Mouse (Mus musculus) erythroblast, adult 5-6 weeks (primary cell): ENCODE measurements at regions not wholly inside any gene's neighbourhood (a gene's known extent, or its start where the extent isn't known, plus 50 kb on each side); places are given as distances from the start of the nearest gene placed in this dataset.
A peak's percentile ranks its signal among the peaks of the same experiment; 100 is the strongest.

ENCODE experiments used
- ATAC-seq: replicated peaks from 2 replicates; pipeline ENCODE4 v1.8.0; 2016; ENCODE audit warnings: moderate number of reproducible peaks, mild to moderate bottlenecking, moderate TSS enrichment, inconsistent platforms; ENCODE audit not compliant: poor library complexity, low FRiP score, severe bottlenecking

- no peak for ATAC-seq
Observed at GRCm38 (mm10) chr3:148381057-148381456, 609.3 kb downstream of the Adgrl2 start.

- no peak for ATAC-seq
Observed at GRCm38 (mm10) chr3:148363331-148363730, 627.0 kb downstream of the Adgrl2 start.

DNA sequence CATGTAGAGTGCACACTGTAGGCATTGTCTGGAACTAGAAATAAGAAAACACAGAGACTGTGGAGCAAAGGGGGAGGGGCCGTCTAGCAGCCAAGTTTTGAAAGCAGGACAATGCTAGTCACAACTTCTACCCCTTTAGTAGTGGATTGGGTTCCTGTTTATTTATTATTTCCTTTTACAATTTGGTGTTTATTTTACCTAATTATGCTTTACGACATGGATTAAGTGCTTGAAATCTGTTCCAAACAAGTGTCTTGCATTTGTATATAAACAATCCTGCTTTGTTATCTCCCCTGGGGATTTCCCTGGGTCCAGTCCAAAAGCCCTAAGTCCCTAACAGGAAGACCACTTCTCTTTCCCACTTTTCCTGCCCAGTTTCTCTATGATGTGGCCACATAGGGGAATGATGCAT, 627.9 kb downstream of the Adgrl2 start:
- no peak for ATAC-seq

- no peak for ATAC-seq
Observed at GRCm38 (mm10) chr3:148343633-148344361, 646.6 kb downstream of the Adgrl2 start.

GRCm38 (mm10) chr3:148343256-148343632, 647.1 kb downstream of the Adgrl2 start:
- ATAC-seq = no peak

DNA sequence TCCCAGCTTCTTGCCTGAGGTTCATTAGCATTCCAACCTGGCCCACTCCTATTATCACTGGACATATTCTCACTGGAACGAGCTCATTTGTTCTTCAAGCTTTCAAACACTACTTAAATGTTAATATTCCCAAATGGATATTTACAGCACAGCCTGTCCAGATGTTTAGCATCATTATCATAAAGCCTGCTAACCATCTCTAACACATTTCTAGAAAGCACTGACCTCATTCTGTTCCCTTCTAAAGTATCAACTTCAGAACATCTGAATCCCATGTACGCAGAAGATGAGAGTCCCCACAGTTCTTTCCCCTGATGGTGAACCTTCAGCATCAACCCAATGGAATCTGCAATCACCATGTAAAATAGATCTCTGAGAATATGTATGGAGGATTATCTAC, 651.1 kb downstream of the Adgrl2 start:
- ATAC-seq = no peak

- ATAC-seq = no peak
Observed at GRCm38 (mm10) chr3:148336640-148337039, 653.7 kb downstream of the Adgrl2 start.

DNA sequence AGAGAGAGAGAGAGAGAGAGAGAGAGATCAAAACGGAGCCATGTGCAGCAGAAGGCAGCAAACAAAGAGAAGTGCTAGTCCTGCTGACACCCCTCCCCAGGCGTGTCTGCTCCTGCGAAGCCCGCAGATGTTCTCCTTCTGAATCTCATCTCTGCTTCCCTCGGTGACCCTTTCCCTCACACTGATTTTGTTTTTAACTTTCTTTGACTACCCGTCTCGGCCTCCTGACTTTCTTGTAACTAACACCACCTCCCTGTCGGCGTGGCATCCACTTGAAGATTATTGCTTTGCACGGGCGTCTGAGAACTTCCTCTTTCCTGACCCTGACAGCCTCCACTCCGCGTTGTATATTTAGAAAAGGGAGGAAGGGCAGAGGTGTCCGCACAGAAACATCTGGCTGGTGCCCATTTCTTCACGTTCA, 654.3 kb downstream of the Adgrl2 start:
- ATAC-seq = no peak

DNA sequence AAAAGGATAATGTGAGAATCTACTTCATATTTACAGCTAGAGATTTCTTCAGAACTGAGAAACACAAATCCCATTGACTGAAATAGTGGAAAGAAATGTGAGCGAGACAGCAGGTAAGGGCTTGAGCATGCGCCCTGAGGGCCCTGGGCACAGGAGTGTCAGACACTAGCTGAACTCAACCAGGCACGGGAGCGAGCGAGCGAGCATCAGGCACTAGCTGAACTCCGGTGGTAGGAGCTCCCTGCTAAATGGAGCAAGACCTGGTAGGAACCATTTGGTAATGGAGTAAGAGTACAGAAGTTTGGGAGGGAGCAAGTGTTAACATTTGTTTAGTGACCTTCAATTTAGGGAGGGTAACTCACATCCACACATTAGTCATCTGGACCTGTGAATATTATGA, 654.7 kb downstream of the Adgrl2 start:
- ATAC-seq = no peak

- no peak for ATAC-seq
Observed at GRCm38 (mm10) chr3:148324911-148325621, 665.3 kb downstream of the Adgrl2 start.

- no peak for ATAC-seq
Observed at GRCm38 (mm10) chr3:148321894-148322293, 668.5 kb downstream of the Adgrl2 start.

GRCm38 (mm10) chr3:148316198-148316597, 674.2 kb downstream of the Adgrl2 start:
- ATAC-seq = no peak

- no peak for ATAC-seq
Observed at GRCm38 (mm10) chr3:148315286-148315685, 675.1 kb downstream of the Adgrl2 start.

GRCm38 (mm10) chr3:148295515-148295914, 694.8 kb downstream of the Adgrl2 start:
- ATAC-seq = no peak

- ATAC-seq = no peak
Observed at GRCm38 (mm10) chr3:148278978-148279377, 711.4 kb downstream of the Adgrl2 start.

DNA sequence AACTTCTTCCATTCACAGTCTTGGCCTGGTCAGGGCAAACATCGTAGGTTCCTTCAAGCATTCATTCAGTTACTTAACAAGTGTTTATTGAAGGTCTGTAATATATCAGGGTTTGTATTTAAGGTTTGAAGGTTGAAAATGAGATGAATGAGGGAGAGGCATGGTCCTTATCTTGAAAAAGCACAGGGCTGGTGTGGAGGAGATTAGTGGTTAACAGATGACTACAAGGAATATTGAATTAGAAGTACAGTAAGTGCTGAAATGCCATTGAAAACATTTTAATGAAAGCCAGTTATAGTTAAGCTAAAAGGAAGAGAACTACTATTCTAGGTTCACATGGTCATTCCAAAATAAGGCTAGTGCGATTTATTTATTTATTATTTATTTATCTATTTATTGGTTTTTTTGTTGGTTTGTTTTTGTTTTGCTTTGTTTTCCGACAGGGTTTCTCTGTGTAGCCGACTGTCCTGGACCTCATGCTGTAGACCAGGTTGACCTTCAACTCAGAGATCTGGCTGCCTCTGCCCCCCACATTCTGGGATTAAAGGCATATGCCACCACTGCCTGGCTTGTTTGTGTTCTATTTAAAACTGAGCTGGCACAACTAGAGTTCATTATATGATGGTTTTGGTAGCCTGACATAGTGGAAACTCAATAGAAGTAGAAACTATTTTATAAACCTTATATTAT, 718.1 kb downstream of the Adgrl2 start:
- peak; percentile 95 for ATAC-seq

DNA sequence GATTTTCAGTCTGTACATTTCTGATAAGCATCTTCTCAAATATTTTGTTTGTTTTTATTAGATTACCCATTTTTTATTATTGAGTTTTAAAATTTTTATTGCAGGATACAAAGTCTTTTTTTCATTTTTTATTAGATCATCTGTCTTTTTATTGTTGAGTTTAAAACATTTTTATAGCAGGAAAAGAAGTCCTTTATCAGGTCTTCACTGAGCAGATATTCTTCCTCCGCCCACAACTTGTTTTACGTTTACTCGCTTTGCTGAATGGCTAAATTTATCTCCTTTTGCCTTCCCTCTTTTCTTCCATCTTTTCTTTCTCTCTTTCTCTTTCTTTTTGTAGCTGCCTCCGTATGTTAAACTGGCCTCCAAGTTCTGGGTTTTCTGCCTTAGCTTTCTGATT, 721.5 kb downstream of the Adgrl2 start:
- no peak for ATAC-seq

GRCm38 (mm10) chr3:148259211-148259610, 731.1 kb downstream of the Adgrl2 start:
- no peak for ATAC-seq

- no peak for ATAC-seq
Observed at GRCm38 (mm10) chr3:148248617-148249016, 741.7 kb downstream of the Adgrl2 start.

DNA sequence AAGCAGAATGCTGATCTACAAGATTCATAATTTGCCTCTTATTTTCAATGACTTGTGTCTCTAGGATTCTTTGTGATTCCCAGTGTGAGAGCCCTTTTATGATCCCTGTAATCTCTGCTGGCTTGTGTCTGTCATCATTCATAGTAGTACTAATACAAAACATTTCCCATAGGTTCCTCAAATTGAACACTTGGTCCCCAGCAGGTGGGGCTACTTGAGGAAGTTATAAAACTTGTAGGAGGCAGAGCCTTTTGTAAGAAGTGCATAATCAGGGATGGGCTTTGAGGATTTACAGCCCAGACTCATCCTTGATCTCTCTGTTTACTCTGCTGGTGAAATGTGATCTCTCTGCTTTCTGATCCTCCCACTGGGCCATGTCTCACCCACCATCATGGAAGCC, 743.6 kb downstream of the Adgrl2 start:
- ATAC-seq = no peak

- no peak for ATAC-seq
Observed at GRCm38 (mm10) chr3:148238093-148238492, 752.3 kb downstream of the Adgrl2 start.
